Comparison of ENCODE assay signal across 8 mouse cellular contexts in genomic region chr3:86844804-86845481, GRCm38 (mm10).
DNase-seq lines count a peak whose midpoint lies in the region; ATAC-seq and TF ChIP-seq lines count a peak whose summit lies in the region.

No protein-coding gene starts in this region.

- H3K27ac ChIP-seq in lung, embryonic 14.5 days (ENCODE audit: low read depth) = no peak overlapping the region
- peak overlapping the region; percentile 48; the same call in 1 of the 2 replicates for H3K27ac ChIP-seq in embryonic facial prominence, embryonic 15.5 days (replicated peaks)

- 19% methylated on average over 8 of the region's 8 CpGs for WGBS in lung, embryonic 14.5 days
- WGBS in embryonic facial prominence, embryonic 15.5 days = 14% methylated on average over 8 of the region's 8 CpGs

- H3K4me2 ChIP-seq in lung, embryonic 14.5 days = no peak overlapping the region
- peak overlapping the region; percentile 21 for H3K4me2 ChIP-seq in embryonic facial prominence, embryonic 15.5 days (replicated peaks)

- H3K9me3 ChIP-seq in lung, embryonic 14.5 days (ENCODE audit: low read depth, low read length) = no peaks in the 10 kb centered on the region
- no peaks in the 10 kb centered on the region for H3K9me3 ChIP-seq in embryonic facial prominence, embryonic 15.5 days (replicated peaks)

- H3K4me3 ChIP-seq in lung, embryonic 14.5 days (ENCODE audit: low read depth, low read length) = no peak overlapping the region
- H3K4me3 ChIP-seq in embryonic facial prominence, embryonic 15.5 days (replicated peaks) = no peak overlapping the region

- intact Hi-C loops in left cerebral cortex, postnatal 25 days (cut with DNase I) = loop anchor here (5.0 kb wide), 1 partner anchor 72 kb away; no protein-coding TSS in a partner anchor

- H3K27me3 ChIP-seq in lung, embryonic 14.5 days (ENCODE audit: insufficient read depth, low read length) = no peaks in the 10 kb centered on the region
- H3K27me3 ChIP-seq in embryonic facial prominence, embryonic 15.5 days = no peaks in the 10 kb centered on the region

- H3K36me3 ChIP-seq in lung, embryonic 14.5 days (ENCODE audit: insufficient read depth) = no peaks in the 10 kb centered on the region
- no peaks in the 10 kb centered on the region for H3K36me3 ChIP-seq in embryonic facial prominence, embryonic 15.5 days

- H3K4me1 ChIP-seq in lung, embryonic 14.5 days (ENCODE audit: insufficient read depth) = 0 out of 2 replicates have a peak, but pooled peaks cover 4% of the 10 kb centered on the region
- peaks cover 25% of the 10 kb centered on the region for H3K4me1 ChIP-seq in embryonic facial prominence, embryonic 15.5 days

- no peak for ATAC-seq in lung, embryonic 14.5 days (ENCODE audit: insufficient read depth)
- ATAC-seq in embryonic facial prominence, embryonic 15.5 days (ENCODE audit: insufficient number of reproducible peaks, low FRiP score, low TSS enrichment, low read depth) = no peak

- no peak overlapping the region for H3K9ac ChIP-seq in lung, embryonic 14.5 days
- no peak overlapping the region for H3K9ac ChIP-seq in embryonic facial prominence, embryonic 15.5 days

- no peak for TF ChIP-seq CTCF in lung, embryonic 14.5 days (IDR thresholded peaks at IDR 0.05; ENCODE audit: low read depth)

- peak; percentile 28 for DNase-seq in lung, embryonic 14.5 days
- DNase-seq in lung, postnatal 4 days = no peak
- DNase-seq in left cerebral cortex, postnatal 25 days (ENCODE audit: low spot score in 2 of 2) = peak; percentile 57 to 76
- peak; percentile 89 for DNase-seq in telencephalon, adult 2 months (ENCODE audit: low read depth, low spot score)
- DNase-seq in urinary bladder, postnatal 10 days (ENCODE audit: low spot score) = no peak
- no peak for DNase-seq in ovary, postnatal 14 days (ENCODE audit: low spot score)
- DNase-seq in gastrocnemius, adult 8-10 months (ENCODE audit: low spot score in 2 of 2) = no peak

Comparison
In these comparisons a context has a peak if more than half of its experiments do, and no peak if none do; other contexts are left out.
1. DNase-seq: peak in lung, embryonic 14.5 days (single experiment), left cerebral cortex, postnatal 25 days (2 of 2) and telencephalon, adult 2 months (single experiment); none in lung, postnatal 4 days (0 of 2), urinary bladder, postnatal 10 days (single experiment), ovary, postnatal 14 days (single experiment) and gastrocnemius, adult 8-10 months (0 of 2).